Mouse (Mus musculus): Measurements from ENCODE around the gene Bcl7a.

Bcl7a gene

GRCm38 (mm10) chr5:123378712-123379111, 35.1 kb downstream of the Bcl7a start:
- DNase-seq: no peak

GRCm38 (mm10) chr5:123379504-123379931, 35.9 kb downstream of the Bcl7a start:
- DNase-seq: no peak

DNA sequence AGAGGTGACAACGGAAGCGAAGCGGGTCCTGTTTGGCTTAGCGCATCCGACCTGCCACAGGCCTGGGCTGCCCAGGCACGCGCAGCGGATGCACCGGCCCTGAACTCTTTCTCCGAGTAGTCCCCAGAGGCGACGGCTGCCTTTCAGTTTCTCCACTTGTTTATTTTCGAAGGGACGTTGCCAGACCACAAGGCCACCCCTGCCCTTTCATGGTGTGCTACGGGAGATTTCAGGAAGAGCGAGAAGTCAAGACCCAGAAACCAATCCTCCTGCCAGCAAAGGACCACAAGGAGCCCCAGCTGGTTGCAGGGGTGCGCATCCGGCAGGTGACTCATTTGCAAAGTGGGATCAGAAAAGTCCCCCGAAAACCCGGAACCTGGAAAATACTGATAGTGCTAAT, 38.3 kb downstream of the Bcl7a start:
- DNase-seq: peak; percentile 79

DNA sequence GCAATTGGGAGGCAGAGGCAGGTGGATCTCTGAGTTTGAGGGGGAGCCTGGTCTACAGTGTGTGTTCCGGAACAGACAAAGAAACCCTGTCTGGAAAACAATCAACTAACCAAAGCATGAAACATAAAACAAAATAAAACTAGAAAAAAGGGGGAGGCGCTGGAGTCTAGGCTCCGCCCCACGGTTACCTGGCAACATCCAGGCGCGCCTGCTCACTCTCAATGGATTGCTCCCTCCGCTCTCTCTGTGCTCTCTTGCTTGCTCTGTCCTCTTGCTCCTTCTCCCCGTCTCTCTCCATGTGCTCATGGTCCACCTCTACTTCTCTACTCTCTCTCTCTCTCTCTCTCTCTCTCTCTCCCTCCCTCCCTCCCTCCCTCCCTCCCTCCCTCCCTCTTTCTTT, 39.1 kb downstream of the Bcl7a start:
- no peak for DNase-seq

- DNase-seq: no peak
Measured at GRCm38 (mm10) chr5:123388452-123388851, 44.8 kb downstream of the Bcl7a start.

DNA sequence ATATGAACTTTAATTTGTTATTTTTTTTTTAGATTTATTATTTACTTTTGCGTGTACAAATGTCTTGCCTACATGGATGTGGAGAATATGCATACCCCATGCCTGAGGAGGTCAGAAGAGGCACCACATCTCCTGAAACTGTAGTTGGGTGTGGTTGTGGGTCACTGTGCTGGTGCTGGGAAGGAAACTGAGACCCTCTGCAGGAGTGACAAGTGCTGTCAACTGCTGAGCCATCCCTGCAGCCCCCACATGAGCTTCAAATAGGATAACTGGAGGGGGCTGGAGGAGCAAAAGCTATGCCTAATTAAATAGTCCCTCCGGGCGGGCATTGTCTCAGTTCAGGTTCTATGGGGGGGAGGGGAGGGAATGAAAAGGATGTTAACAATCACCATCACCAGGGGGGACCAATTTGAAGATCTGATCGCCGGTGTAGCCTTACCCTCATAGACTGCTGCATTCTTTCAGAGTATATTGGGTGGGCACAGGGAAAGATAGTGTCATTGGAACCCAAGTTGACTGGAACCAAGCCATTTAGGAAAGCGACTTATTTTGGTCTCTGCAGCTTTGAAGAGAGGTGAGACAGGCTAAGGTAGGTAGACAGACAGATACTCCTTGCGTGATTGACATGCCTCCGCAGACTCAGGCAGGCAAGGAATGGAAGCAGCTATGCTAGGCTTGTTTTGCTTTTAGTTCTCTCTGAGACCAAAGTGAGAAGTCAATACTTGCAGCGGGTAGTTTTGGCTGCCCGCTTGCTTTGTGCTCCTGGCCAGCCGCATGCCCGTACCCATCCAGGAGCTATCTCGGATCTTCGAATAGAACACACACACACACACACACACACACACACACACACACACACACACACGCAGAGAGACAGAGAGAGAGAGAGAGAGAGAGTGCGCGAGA, 47.2 kb downstream of the Bcl7a start:
- DNase-seq: no peak

DNA sequence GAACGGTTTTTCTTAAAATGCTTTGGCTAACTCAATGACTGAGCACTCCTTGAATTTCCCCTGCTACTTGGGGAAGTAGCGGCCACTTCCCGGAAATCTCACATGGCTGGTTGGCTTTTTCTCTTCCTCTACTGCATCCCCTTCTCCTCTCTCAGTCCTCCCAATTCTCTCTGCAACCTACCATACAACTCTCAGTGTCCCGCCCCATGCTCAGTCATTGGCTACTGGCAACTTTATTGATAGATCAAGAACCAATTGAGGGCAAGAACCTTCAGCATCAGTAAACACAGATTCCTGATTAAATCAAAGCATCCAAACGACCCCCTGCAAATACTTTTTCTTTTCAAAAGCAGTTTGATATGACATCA, 47.8 kb downstream of the Bcl7a start:
- DNase-seq: peak; percentile 44

DNA sequence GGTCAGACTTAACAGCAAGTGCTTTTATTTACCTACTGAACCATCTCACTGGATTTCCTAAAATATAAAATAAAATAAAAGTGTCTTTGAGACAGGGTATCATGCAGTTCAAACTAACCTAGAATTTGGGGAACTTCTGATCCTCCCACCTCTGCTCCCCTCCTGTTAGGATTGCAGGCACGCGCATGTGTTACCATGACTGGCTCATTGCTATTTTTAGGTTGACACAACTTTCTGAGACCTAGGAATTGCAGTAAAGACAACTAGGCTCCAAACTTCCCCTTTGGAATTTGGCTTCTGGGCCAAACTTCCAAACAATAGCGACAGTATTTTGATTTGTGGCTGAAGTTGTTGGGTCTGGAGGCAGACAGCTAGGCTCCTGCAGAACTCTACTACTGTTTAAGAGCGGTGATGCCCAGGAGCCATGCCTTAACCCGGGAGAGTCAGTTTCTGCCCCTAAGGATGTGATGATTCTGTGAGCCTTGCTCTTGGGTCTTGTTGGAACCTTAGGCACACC, 50.2 kb downstream of the Bcl7a start:
- DNase-seq: no peak

GRCm38 (mm10) chr5:123394303-123394956, 50.8 kb downstream of the Bcl7a start, which contains the start of gene Mlxip:
TSS of gene Mlxip (plus strand) at chr5:123394798.
- DNase-seq: peak; percentile 99

- DNase-seq: no peak
Measured at GRCm38 (mm10) chr5:123394957-123395881, 51.6 kb downstream of the Bcl7a start.

- DNase-seq: no peak
Measured at GRCm38 (mm10) chr5:123396901-123397464, 53.3 kb downstream of the Bcl7a start.

DNA sequence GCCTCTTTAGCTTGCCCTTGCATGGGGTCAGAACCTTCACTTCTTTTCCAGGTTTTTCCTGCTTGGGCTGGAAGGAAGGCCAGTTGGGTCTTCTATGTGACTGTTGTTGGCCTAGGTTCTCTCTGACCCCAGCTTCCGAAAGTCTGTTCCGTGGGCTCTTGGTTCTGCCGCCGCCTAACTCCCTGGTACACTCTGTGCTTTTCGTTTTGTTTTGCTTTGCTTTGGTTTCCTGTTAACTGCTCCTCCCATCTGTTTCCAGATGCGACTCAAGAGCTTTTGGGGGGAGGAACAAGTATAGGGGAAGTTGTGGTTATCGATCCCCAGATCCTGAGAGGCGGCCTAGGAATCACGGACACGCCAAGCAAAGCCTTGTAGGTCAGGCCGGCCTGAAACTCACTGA, 54.2 kb downstream of the Bcl7a start:
- peak; percentile 45 for DNase-seq

GRCm38 (mm10) chr5:123398856-123399498, 55.3 kb downstream of the Bcl7a start:
- no peak for DNase-seq

DNA sequence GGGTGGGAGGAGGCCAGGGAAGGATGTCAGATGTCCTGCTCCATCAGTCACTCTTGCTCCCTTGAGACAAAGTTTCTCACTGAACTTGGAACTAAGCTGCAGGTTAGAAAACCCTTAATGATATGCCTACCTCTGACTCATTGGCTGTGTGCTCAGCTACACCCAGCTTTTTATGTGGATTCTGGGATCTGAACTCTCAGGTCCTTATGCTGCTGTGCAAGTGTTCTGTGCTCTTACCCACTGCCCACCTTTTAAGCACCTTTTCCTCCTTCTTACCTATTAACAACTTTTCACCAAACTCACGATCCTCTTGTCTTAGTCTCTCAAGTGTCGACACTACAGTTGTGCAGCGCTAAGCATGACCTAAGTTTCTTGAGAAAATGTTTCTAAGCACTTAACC, 60.8 kb downstream of the Bcl7a start:
- DNase-seq: no peak

DNA sequence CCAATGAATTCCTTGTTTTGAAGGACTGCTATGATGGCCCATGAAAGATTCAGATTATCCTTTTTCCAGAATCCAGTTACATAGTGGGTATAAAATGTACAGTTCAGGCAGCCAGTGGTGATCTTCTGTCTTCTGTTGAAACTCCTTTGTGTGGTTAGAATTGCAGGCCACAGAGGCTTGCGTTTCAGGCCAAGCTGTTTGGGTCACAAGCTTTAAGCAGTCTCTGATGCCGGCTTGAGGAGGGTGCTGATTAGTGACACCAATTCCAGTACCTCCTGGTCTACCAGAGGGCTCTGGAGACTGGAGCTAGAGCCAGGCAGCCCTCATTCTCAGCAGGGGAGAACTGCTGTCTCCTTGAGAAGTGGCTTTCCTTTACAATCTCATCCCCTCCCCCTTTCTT, 63.3 kb downstream of the Bcl7a start:
- DNase-seq: no peak

- no peak for DNase-seq
Measured at GRCm38 (mm10) chr5:123408176-123408575, 64.5 kb downstream of the Bcl7a start.

GRCm38 (mm10) chr5:123412193-123412592, 68.6 kb downstream of the Bcl7a start:
- DNase-seq: no peak

DNA sequence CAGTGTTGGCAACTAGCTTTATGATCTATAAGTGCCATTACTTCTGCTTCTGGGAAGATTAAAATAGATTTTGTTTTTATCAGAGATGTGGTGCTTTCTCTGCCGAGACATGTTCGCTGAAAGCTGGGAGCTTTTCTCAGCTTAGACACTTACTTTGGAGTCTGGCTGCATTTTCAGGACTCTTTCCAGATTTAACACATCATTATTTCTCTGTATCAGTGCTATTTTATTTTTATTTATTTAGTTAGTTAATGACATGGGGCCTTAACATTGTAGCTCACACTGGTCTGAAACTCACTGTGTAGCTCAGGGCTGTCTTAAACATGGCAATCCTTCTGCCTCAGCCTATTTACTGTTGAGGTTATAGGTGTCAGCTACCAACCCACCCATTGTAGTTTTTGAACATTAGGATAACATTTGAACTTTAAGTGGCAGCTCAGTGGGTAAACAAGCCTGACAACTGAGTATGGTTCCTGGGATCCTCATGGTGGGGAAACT, 70.3 kb downstream of the Bcl7a start:
- DNase-seq: peak; percentile 38

GRCm38 (mm10) chr5:123416149-123416548, 72.5 kb downstream of the Bcl7a start:
- no peak for DNase-seq

- no peak for DNase-seq
Measured at GRCm38 (mm10) chr5:123416566-123417518, 73.2 kb downstream of the Bcl7a start.

DNA sequence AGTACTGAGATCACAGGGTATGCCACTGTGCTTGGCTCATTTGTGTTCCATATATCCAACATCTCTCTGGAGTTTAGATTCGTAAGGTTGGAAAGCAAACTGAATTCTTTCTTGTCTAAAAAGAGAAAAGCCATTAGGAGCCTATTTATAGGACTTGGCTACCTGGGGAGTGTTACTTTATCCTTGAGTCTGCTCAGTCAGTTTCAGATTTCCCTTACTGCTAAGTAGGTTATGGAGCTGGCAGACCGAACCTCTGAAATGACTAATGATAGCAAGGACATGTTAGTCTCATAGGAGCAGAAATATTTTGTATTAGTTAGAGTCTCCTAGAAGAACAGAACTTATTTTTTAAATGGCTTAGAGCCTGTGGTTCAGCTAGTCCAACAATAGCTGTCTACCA, 80.3 kb downstream of the Bcl7a start:
- DNase-seq: no peak

Measured in lung, postnatal 10 days (tissue).